Mouse (Mus musculus) liver, embryonic 14.5 days (tissue): ENCODE results near the gene Chmp1a. TPM values are rescaled to one million over a fixed set of nuclear protein-coding genes. Genes with fewer than 3 reads are reported as not detected.
"Not testable (repeated sequence)": the region's sequence is repeated elsewhere in the genome, so short reads cannot be mapped to it uniquely, and the experiment has no call there.

ENCODE experiments used
- ATAC-seq: fragments of 200-750 bp; cut with Nextera tagmentation; 2 replicates; pipeline ENCODE4 v1.8.0; 2017; ENCODE audit warnings: moderate number of reproducible peaks, mild to moderate bottlenecking, moderate library complexity; ENCODE audit not compliant: insufficient read depth
- DNase-seq, 3 experiments: peaks; one replicate each; pipeline ENCODE4 v3.0.0-alpha.2; 2012 to 2013; ENCODE audit warnings: low read depth in 3 of 3, low spot score in 3 of 3
- H3K27ac ChIP-seq: fragments of 300-500 bp; sonication (generic); 2 replicates; pipeline ENCODE4 v1.5.1; 2014; ENCODE audit warnings: moderate library complexity, mild to moderate bottlenecking, control low read depth, inconsistent platforms
- H3K27me3 ChIP-seq: fragments of 300-500 bp; sonication (generic); 2 replicates; pipeline ENCODE4 v1.6.1; 2014; ENCODE audit warnings: mild to moderate bottlenecking, low read length, moderate library complexity; ENCODE audit not compliant: control insufficient read depth, insufficient read depth
- H3K36me3 ChIP-seq: fragments of 300-500 bp; sonication (generic); replicated peaks from 2 replicates; pipeline ENCODE4 v1.6.1; 2014; ENCODE audit warnings: low read depth; ENCODE audit not compliant: control insufficient read depth, insufficient read depth
- H3K4me1 ChIP-seq, 2 experiments: fragments of 200-500 bp in 1 of 2; fragments of 300-500 bp in 1 of 2; sonication (generic) in 1 of 2; replicated peaks; 2 replicates each; pipeline ENCODE4 v1.6.1; 2012 to 2014; ENCODE audit warnings: antibody characterized with exemption in 1 of 2, inconsistent platforms in 1 of 2, low read length in 1 of 2; ENCODE audit not compliant: control insufficient read depth in 2 of 2, insufficient read depth in 2 of 2
- H3K4me2 ChIP-seq: fragments of 300-500 bp; sonication (generic); 2 replicates; pipeline ENCODE4 v1.6.1; 2014; ENCODE audit warnings: low read depth, mild to moderate bottlenecking, control low read depth, moderate library complexity
- H3K4me3 ChIP-seq, 2 experiments: fragments of 200-500 bp in 1 of 2; fragments of 300-500 bp in 1 of 2; sonication (generic) in 1 of 2; 2 replicates each; pipeline ENCODE4 v1.5.1; 2012 to 2014; ENCODE audit warnings: low read depth in 2 of 2, low read length in 2 of 2, mild to moderate bottlenecking in 2 of 2, control low read depth in 1 of 2, inconsistent platforms in 1 of 2, moderate library complexity in 1 of 2; ENCODE audit not compliant: insufficient read depth in 1 of 2
- H3K9ac ChIP-seq: fragments of 300-500 bp; sonication (generic); replicated peaks from 2 replicates; pipeline ENCODE4 v1.6.1; 2014; ENCODE audit warnings: mild to moderate bottlenecking, control low read depth, moderate library complexity
- H3K9me3 ChIP-seq: fragments of 300-500 bp; sonication (generic); 2 replicates; pipeline ENCODE4 v1.6.1; 2016; ENCODE audit warnings: low read length, mixed read lengths; ENCODE audit not compliant: control insufficient read depth
- CTCF ChIP-seq: IDR thresholded peaks from 2 replicates; pipeline ENCODE4 v1.5.1; 2016; ENCODE audit warnings: antibody characterized with exemption, low read depth, control low read depth
- EP300 ChIP-seq: IDR thresholded peaks from 2 replicates; pipeline ENCODE4 v1.6.1; 2016; ENCODE audit warnings: antibody characterized with exemption, low read depth
- WGBS: fragments of 180-500 bp; shearing (Covaris S2); extraction: QIAGEN DNeasy Blood & Tissue Kit; methylation state at CpG from one replicate; pipeline ENCODE4 v1.1.7; 2014; ENCODE audit not compliant: insufficient replicate concordance; 5-methylcytosine and 5-hydroxymethylcytosine counted together
- polyA plus RNA-seq, 2 experiments: library from polyadenylated mRNA; depleted of rRNA in 1 of 2; stranded (reverse) in 1 of 2; unstranded in 1 of 2; fragments of >200 nt; fragmentation: Nextera tagmentation in 1 of 2; extraction: Ambion mirVana in 1 of 2; gene quantifications; 2 replicates each; pipeline versions ENCODE4 v1.2.1 to v1.2.3; 2012 to 2014

The Chmp1a gene
- polyA plus RNA-seq (2012; rRNA removed) (29.9 and 30.9 TPM in 2 replicates), polyA plus RNA-seq (2014; fragmentation: Nextera tagmentation; extraction: Ambion mirVana) (42.9 and 44.6 TPM in 2 replicates)

GRCm38 (mm10) chr8:123212321-123213117, at the start of gene Chmp1a, which contains the start of gene Spata33:
TSS of gene Chmp1a (minus strand) at chr8:123212763.
TSS of gene Spata33 (plus strand) at chr8:123212832.
- DNase-seq (peak; percentile 80 to 86 (median 85)), ATAC-seq (peak; percentile 88)
- Histone ChIP-seq H3K4me3 (peak within 1 kb of the TSS; percentile 80 to 89), H3K9me3 (no peaks in the 10 kb centered on the region), H3K27me3 (no peaks in the 10 kb centered on the region), H3K4me2 (peak within 1 kb of the TSS; percentile 95), H3K27ac (peak within 1 kb of the TSS; percentile 31), H3K9ac (peak within 1 kb of the TSS; percentile 82), H3K36me3 (peaks cover 12% of the 10 kb centered on the region), H3K4me1 (peaks cover 12% of the 10 kb centered on the region in 2 experiments)
- whole genome bisulfite sequencing: under 1% methylated on average over 76 of the region's 76 CpGs
- TF ChIP-seq EP300: peak; percentile 59; the same call in 1 of the 2 replicates
- peak; percentile 69 for TF ChIP-seq CTCF

- H3K9me3 ChIP-seq, H3K4me3 ChIP-seq, H3K27ac ChIP-seq, H3K9ac ChIP-seq, H3K27me3 ChIP-seq, DNase-seq, ATAC-seq, H3K4me2 ChIP-seq: not testable (repeated sequence)
- H3K36me3 ChIP-seq: peaks cover 11% of the 10 kb centered on the region
- peaks cover 8 to 13% of the 10 kb centered on the region in 2 experiments for H3K4me1 ChIP-seq
- 75% methylated on average over 8 of the region's 8 CpGs for WGBS
These were observed 45.0 kb upstream of the Chmp1a start for GRCm38 (mm10) chr8:123257593-123257992.

- Histone ChIP-seq H3K4me2 (no peak overlapping the region), H3K27ac (no peak overlapping the region), H3K4me3 (no peak overlapping the region), H3K36me3 (peaks cover 11% of the 10 kb centered on the region), H3K9me3 (no peaks in the 10 kb centered on the region), H3K27me3 (no peaks in the 10 kb centered on the region), H3K4me1 (peaks cover 8 to 13% of the 10 kb centered on the region in 2 experiments), H3K9ac (no peak overlapping the region)
- 72% methylated on average over 3 of the region's 3 CpGs for WGBS
- ATAC-seq: no peak
- DNase-seq: no peak
- TF ChIP-seq EP300 (no peak), CTCF (no peak)
These were observed 44.6 kb upstream of the Chmp1a start for GRCm38 (mm10) chr8:123257114-123257513.

GRCm38 (mm10) chr8:123255170-123255569, 42.6 kb upstream of the Chmp1a start:
- Histone ChIP-seq H3K9me3 (no peaks in the 10 kb centered on the region), H3K36me3 (peaks cover 11% of the 10 kb centered on the region), H3K27ac (peak overlapping the region; percentile 55; the same call in 1 of the 2 replicates), H3K4me1 (peaks cover 8 to 13% of the 10 kb centered on the region in 2 experiments), H3K4me2 (peak overlapping the region; percentile 78), H3K4me3 (peak overlapping the region; percentile 70 to 87), H3K9ac (peak overlapping the region; percentile 90), H3K27me3 (no peaks in the 10 kb centered on the region)
- TF ChIP-seq EP300 (no peak), CTCF (peak; percentile 32)
- 63% methylated on average over 6 of the region's 6 CpGs for WGBS
- no peak for ATAC-seq
- DNase-seq: no peak

GRCm38 (mm10) chr8:123254099-123254885, 41.7 kb upstream of the Chmp1a start, which contains the start of the genes Zfp276 and Vps9d1:
TSS of gene Zfp276 (plus strand) at chr8:123254195.
TSS of gene Vps9d1 (minus strand) at chr8:123254348.
- Histone ChIP-seq H3K9ac (peak within 1 kb of the TSS; percentile 90), H3K4me2 (peak within 1 kb of the TSS; percentile 78), H3K27me3 (no peaks in the 10 kb centered on the region), H3K4me1 (peaks cover 8 to 13% of the 10 kb centered on the region in 2 experiments), H3K4me3 (peak within 1 kb of the TSS; percentile 84 to 87), H3K27ac (peak within 1 kb of the TSS; percentile 55), H3K36me3 (peaks cover 6% of the 10 kb centered on the region), H3K9me3 (no peaks in the 10 kb centered on the region)
- TF ChIP-seq CTCF (0 out of 2 replicates have a peak, but pooled peaks have one; percentile 0), EP300 (no peak)
- DNase-seq (peak; percentile 71 to 75 (median 72)), ATAC-seq (peak; percentile 92)
- under 1% methylated on average over 98 of the region's 99 CpGs for WGBS
